ENCODE assay signal across 7 mouse cellular contexts in the genomic region with DNA sequence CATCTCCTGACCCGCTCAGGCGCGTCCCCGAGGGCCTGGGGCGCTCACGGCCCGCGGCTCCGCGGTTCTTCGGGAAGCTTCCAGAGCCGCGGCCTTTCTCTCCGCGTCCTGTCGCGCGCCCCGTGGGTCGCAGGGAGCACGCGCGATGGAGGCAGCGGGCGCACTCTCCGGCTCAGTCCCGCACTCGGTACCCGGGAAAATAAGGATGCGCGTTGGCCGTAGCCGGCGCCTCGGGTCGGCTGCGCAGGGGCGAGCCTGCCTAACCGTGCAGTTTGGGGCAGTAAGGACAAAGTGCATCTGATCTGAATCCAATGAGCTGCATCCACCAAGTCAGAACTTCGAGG. TPM values are rescaled to one million over a fixed set of nuclear protein-coding genes. Genes with fewer than 3 reads are reported as not detected.
DNase-seq lines count a peak whose midpoint lies in the region; ATAC-seq and TF ChIP-seq lines count a peak whose summit lies in the region.

No protein-coding gene starts in this region.

- WGBS in liver, adult 2 months: 1% methylated on average over 40 of the region's 40 CpGs
- 0% methylated on average over 40 of the region's 40 CpGs for WGBS in neural tube, embryonic 13.5 days

- no peaks in the 10 kb centered on the region for H3K36me3 ChIP-seq in liver, adult 2 months (ENCODE audit: control insufficient read depth, insufficient read depth, low read length)
- no peaks in the 10 kb centered on the region for H3K36me3 ChIP-seq in neural tube, embryonic 13.5 days

- H3K9ac ChIP-seq in liver, adult 2 months (ENCODE audit: low read depth, low read length): no peak overlapping the region
- peak overlapping the region; percentile 84 for H3K9ac ChIP-seq in neural tube, embryonic 13.5 days

- TF ChIP-seq POLR2A in liver, adult 2 months (IDR thresholded peaks at IDR 0.05; ENCODE audit: extremely low read depth, insufficient read depth, low read length): no peak
- no peak for TF ChIP-seq POLR2A in embryonic fibroblast, embryonic 13.5 days (IDR thresholded peaks at IDR 0.05; ENCODE audit: low read depth, low read length)

- no peaks in the 10 kb centered on the region for H3K79me2 ChIP-seq in liver, adult 2 months (ENCODE audit: control insufficient read depth, insufficient read depth, low read length)

- TF ChIP-seq CTCF in liver, adult 2 months (IDR thresholded peaks at IDR 0.05; ENCODE audit: low read depth, low read length): no peak
- TF ChIP-seq CTCF in embryonic fibroblast, embryonic 13.5 days (IDR thresholded peaks at IDR 0.05; ENCODE audit: borderline replicate concordance, insufficient read depth, low read length): no peak

- ATAC-seq in neural tube, embryonic 13.5 days (ENCODE audit: low read depth): no peak; the same call in 1 of the 2 replicates

- no peak for DNase-seq in liver, adult 2 months (ENCODE audit: extremely low read depth, low read depth, low spot score)
- DNase-seq in liver: no peak
- DNase-seq in induced T-regulatory cell, adult 2 months (ENCODE audit: low read depth): peak; percentile 4
- DNase-seq in spleen, postnatal 36 days (ENCODE audit: low spot score in 2 of 2): no peak
- no peak for DNase-seq in thymus, postnatal 0 days (ENCODE audit: low spot score)

- peak overlapping the region; percentile 81 for H3K4me2 ChIP-seq in neural tube, embryonic 13.5 days

- no peaks in the 10 kb centered on the region for H3K9me3 ChIP-seq in neural tube, embryonic 13.5 days

- H3K27ac ChIP-seq in liver, adult 2 months (replicated peaks; ENCODE audit: insufficient read depth, low read depth, low read length): no peak overlapping the region
- no peak overlapping the region for H3K27ac ChIP-seq in embryonic fibroblast, embryonic 13.5 days (ENCODE audit: insufficient read depth, low read length)
- H3K27ac ChIP-seq in neural tube, embryonic 13.5 days (replicated peaks): peak overlapping the region; percentile 95

- peak overlapping the region; percentile 69; the same call in 1 of the 2 replicates for H3K4me3 ChIP-seq in liver, adult 2 months (ENCODE audit: insufficient read depth, low read depth, low read length)
- peak overlapping the region; percentile 58 for H3K4me3 ChIP-seq in embryonic fibroblast, embryonic 13.5 days (ENCODE audit: insufficient read depth, low read length)
- peak overlapping the region; percentile 70 for H3K4me3 ChIP-seq in neural tube, embryonic 13.5 days

- H3K4me1 ChIP-seq in liver, adult 2 months (ENCODE audit: control insufficient read depth, insufficient read depth, low read length): no peaks in the 10 kb centered on the region
- no peaks in the 10 kb centered on the region for H3K4me1 ChIP-seq in embryonic fibroblast, embryonic 13.5 days (ENCODE audit: control insufficient read depth, insufficient read depth, low read length)
- H3K4me1 ChIP-seq in neural tube, embryonic 13.5 days (replicated peaks): no peaks in the 10 kb centered on the region

- peaks cover 14% of the 10 kb centered on the region for H3K27me3 ChIP-seq in liver, adult 2 months (ENCODE audit: control insufficient read depth, insufficient read depth, low read length)
- 0 out of 2 replicates have a peak, but pooled peaks cover 4% of the 10 kb centered on the region for H3K27me3 ChIP-seq in neural tube, embryonic 13.5 days

RNA-seq across cellular contexts. Expression of gene Lin28b, which starts 0.4 kb away (rescaled TPM):
- not detected in 2 replicates for total RNA-seq in liver, adult 2 months (2014; rRNA removed)
- not detected in 2 replicates for polyA plus RNA-seq in liver, adult 2 months (2012; rRNA removed)
- polyA plus RNA-seq in embryonic fibroblast, embryonic 13.5 days (2011; ENCODE audit: insufficient read length, low read depth, missing spikeins): 0.09 TPM in 1 of 2 replicates, not detected in the other
- 9.1 TPM in 2 replicates for polyA plus RNA-seq in neural tube, embryonic 13.5 days (2015; fragmentation: Nextera tagmentation; extraction: Ambion mirVana)
- 2.8 and 3.1 TPM in 2 replicates for polyA plus RNA-seq in thymus, postnatal 0 days (2015; fragmentation: Nextera tagmentation; extraction: Ambion mirVana)
